Mouse (Mus musculus): Measurements from ENCODE around the gene Cox17. TPM values are rescaled to one million over a fixed set of nuclear protein-coding genes. Genes with fewer than 3 reads are reported as not detected.
A peak's percentile ranks its signal among the peaks of the same experiment; 100 is the strongest.

Gene Cox17
- total and polyA plus RNA-seq, 3 experiments = 221 to 358 (median 295) TPM

- H3K79me2 ChIP-seq (replicated peaks; ENCODE audit: control insufficient read depth, insufficient read depth, low read length) = 0 out of 2 replicates have a peak, but pooled peaks cover 3% of the 10 kb centered on the region
- TF ChIP-seq POLR2A (IDR thresholded peaks at IDR 0.05; ENCODE audit: insufficient read depth, low read depth, low read length) (no peak), CTCF (IDR thresholded peaks at IDR 0.05) (peak; percentile 76), EP300 (IDR thresholded peaks at IDR 0.05; ENCODE audit: insufficient read depth, low read depth, low read length) (no peak)
- no peak for DNase-seq
- H3K27ac ChIP-seq = no peak overlapping the region
- H3K36me3 ChIP-seq (ENCODE audit: control insufficient read depth, insufficient read depth, low read length) = peaks cover 19% of the 10 kb centered on the region
- 66% methylated on average over 3 of the region's 3 CpGs for WGBS
- no peak overlapping the region for H3K9ac ChIP-seq (ENCODE audit: low read depth, low read length)
- intact Hi-C loops (cut with DNase I) = loop anchor here (1.0 to 10.0 kb wide), 5 partner anchors 47 to 250 kb away; partner anchors contain the start of gene Timmdc1
- no peaks in the 10 kb centered on the region for H3K27me3 ChIP-seq (ENCODE audit: control insufficient read depth, insufficient read depth, low read length)
- H3K4me3 ChIP-seq = no peak overlapping the region
- H3K4me1 ChIP-seq (ENCODE audit: control insufficient read depth, insufficient read depth, low read length) = peaks cover 8% of the 10 kb centered on the region
Measured at GRCm38 (mm10) chr16:38344941-38345725, 1.7 kb upstream of the Cox17 start.

GRCm38 (mm10) chr16:38347588-38347987, 797 bp downstream of the Cox17 start:
- Histone ChIP-seq H3K27ac (peak overlapping the region; percentile 91), H3K9ac (ENCODE audit: low read depth, low read length) (no peak overlapping the region), H3K79me2 (replicated peaks; ENCODE audit: control insufficient read depth, insufficient read depth, low read length) (0 out of 2 replicates have a peak, but pooled peaks cover 3% of the 10 kb centered on the region), H3K4me1 (ENCODE audit: control insufficient read depth, insufficient read depth, low read length) (peaks cover 8% of the 10 kb centered on the region), H3K27me3 (ENCODE audit: control insufficient read depth, insufficient read depth, low read length) (no peaks in the 10 kb centered on the region), H3K36me3 (ENCODE audit: control insufficient read depth, insufficient read depth, low read length) (peaks cover 36% of the 10 kb centered on the region), H3K4me3 (peak overlapping the region; percentile 79)
- no peak for TF ChIP-seq POLR2A (IDR thresholded peaks at IDR 0.05; ENCODE audit: insufficient read depth, low read depth, low read length)
- no peak for TF ChIP-seq EP300 (IDR thresholded peaks at IDR 0.05; ENCODE audit: insufficient read depth, low read depth, low read length)
- TF ChIP-seq CTCF (IDR thresholded peaks at IDR 0.05) = no peak
- DNase-seq = no peak
- intact Hi-C loops (cut with DNase I) = loop anchor here (1.0 to 10.0 kb wide), 4 partner anchors 45 to 253 kb away; partner anchors contain the start of genes Adprh and Timmdc1
- 43% methylated on average over 6 of the region's 6 CpGs for WGBS

DNA sequence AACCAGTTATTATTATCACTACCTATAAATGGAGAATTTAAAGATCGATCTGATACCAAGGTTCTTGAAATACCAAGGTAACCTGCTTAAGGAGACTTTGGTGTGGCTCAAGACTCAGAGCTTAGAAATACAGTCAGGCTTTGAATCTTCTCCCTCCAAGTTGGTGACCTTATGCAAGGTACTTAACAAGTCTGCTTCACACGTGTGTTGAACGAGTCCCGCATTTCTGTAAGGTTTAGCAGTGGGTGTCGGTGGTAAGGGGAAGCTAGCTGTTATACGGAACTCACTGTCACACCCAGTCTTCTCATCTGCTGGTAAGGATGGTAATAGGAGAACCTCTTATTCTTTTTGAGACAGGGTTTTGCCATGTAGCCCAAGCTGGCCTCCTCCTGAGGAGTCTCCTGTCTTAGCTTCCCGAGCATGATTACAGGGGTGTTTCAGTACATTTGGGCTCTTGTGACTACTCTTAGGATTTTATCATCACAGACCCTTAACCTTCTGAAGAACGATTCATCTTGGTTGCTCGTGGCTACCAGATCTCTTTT, 1.5 kb downstream of the Cox17 start:
- H3K4me3 ChIP-seq = no peak overlapping the region
- WGBS = 65% methylated on average over 9 of the region's 9 CpGs
- peak overlapping the region; percentile 46 for H3K9ac ChIP-seq (ENCODE audit: low read depth, low read length)
- H3K79me2 ChIP-seq (replicated peaks; ENCODE audit: control insufficient read depth, insufficient read depth, low read length) = 0 out of 2 replicates have a peak, but pooled peaks cover 3% of the 10 kb centered on the region
- H3K27ac ChIP-seq = peak overlapping the region; percentile 91; the same call in 1 of the 2 replicates
- DNase-seq = no peak
- TF ChIP-seq EP300 (IDR thresholded peaks at IDR 0.05; ENCODE audit: insufficient read depth, low read depth, low read length) = no peak
- TF ChIP-seq CTCF (IDR thresholded peaks at IDR 0.05) = no peak
- TF ChIP-seq POLR2A (IDR thresholded peaks at IDR 0.05; ENCODE audit: insufficient read depth, low read depth, low read length) = no peak
- peaks cover 36% of the 10 kb centered on the region for H3K36me3 ChIP-seq (ENCODE audit: control insufficient read depth, insufficient read depth, low read length)
- H3K4me1 ChIP-seq (ENCODE audit: control insufficient read depth, insufficient read depth, low read length) = peaks cover 8% of the 10 kb centered on the region
- no peaks in the 10 kb centered on the region for H3K27me3 ChIP-seq (ENCODE audit: control insufficient read depth, insufficient read depth, low read length)
- intact Hi-C loops (cut with DNase I) = loop anchor here (5.0 to 10.0 kb wide), 3 partner anchors 44 to 253 kb away; partner anchors contain the start of gene Timmdc1

DNA sequence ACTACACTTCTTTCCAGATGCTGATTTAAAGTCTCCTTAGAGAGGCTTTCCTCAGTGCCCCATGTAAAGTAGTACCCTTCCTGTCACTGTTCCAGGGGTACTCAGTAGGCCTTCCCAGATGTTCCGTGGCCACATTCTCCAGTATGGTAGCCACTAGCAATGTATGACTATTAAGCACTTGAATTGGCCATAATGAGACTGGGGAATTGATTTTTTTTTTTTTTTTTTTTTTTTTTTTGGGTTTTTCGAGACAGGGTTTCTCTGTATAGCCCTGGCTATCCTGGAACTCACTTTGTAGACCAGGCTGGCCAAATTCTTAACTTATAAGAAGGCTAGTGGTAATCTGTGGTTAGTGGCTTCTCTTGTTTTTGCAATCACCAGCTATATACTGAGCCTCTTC, 3.1 kb downstream of the Cox17 start:
- H3K79me2 ChIP-seq (replicated peaks; ENCODE audit: control insufficient read depth, insufficient read depth, low read length) = 0 out of 2 replicates have a peak, but pooled peaks cover 3% of the 10 kb centered on the region
- H3K27ac ChIP-seq = peak overlapping the region; percentile 65
- H3K36me3 ChIP-seq (ENCODE audit: control insufficient read depth, insufficient read depth, low read length) = peaks cover 36% of the 10 kb centered on the region
- H3K4me3 ChIP-seq = no peak overlapping the region
- no peaks in the 10 kb centered on the region for H3K27me3 ChIP-seq (ENCODE audit: control insufficient read depth, insufficient read depth, low read length)
- 56% methylated on average over 2 of the region's 2 CpGs for WGBS
- peaks cover 8% of the 10 kb centered on the region for H3K4me1 ChIP-seq (ENCODE audit: control insufficient read depth, insufficient read depth, low read length)
- no peak overlapping the region for H3K9ac ChIP-seq (ENCODE audit: low read depth, low read length)
- intact Hi-C loops (cut with DNase I) = loop anchor here (1.0 to 10.0 kb wide), 4 partner anchors 12 to 255 kb away; partner anchors contain the start of genes Popdc2 and Timmdc1
- DNase-seq = no peak
- TF ChIP-seq EP300 (IDR thresholded peaks at IDR 0.05; ENCODE audit: insufficient read depth, low read depth, low read length) (no peak), CTCF (IDR thresholded peaks at IDR 0.05) (no peak), POLR2A (IDR thresholded peaks at IDR 0.05; ENCODE audit: insufficient read depth, low read depth, low read length) (no peak)

DNA sequence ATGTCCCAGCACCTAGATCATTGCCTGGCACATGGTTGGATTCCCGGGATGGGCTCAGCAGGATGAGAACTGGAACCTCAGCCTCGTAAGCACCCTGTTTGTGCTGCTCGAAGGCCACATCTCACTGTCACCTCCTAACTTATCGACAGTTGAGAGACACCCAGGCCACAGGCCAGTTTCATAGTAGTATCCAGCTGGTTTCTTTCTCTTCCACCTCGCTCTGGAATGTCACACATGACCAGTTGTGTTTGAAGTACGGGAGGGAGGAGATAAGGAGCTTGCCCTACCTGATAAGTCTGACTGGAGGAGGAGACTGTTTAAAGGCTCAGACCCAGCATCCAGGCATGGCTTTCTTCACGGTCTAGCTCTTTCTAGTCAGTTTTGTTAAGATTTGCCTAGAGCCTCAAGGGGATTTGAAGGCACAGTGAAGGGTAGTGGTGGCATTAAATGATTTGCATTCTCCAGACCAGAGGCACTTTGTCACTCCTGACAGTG, 3.6 kb downstream of the Cox17 start:
- TF ChIP-seq POLR2A (IDR thresholded peaks at IDR 0.05; ENCODE audit: insufficient read depth, low read depth, low read length) (no peak; the same call in 1 of the 2 replicates), EP300 (IDR thresholded peaks at IDR 0.05; ENCODE audit: insufficient read depth, low read depth, low read length) (peak; percentile 97)
- 0 out of 2 replicates have a peak, but pooled peaks cover 3% of the 10 kb centered on the region for H3K79me2 ChIP-seq (replicated peaks; ENCODE audit: control insufficient read depth, insufficient read depth, low read length)
- H3K27ac ChIP-seq = peak overlapping the region; percentile 65
- H3K4me1 ChIP-seq (ENCODE audit: control insufficient read depth, insufficient read depth, low read length) = peaks cover 8% of the 10 kb centered on the region
- intact Hi-C loops (cut with DNase I) = loop anchor here (1.0 kb wide), 1 partner anchor 12 kb away; the partner anchor contains the start of gene Popdc2
- no peak overlapping the region for H3K9ac ChIP-seq (ENCODE audit: low read depth, low read length)
- no peaks in the 10 kb centered on the region for H3K27me3 ChIP-seq (ENCODE audit: control insufficient read depth, insufficient read depth, low read length)
- DNase-seq = peak; percentile 50 to 83
- H3K4me3 ChIP-seq = no peak overlapping the region
- WGBS = 28% methylated on average over 7 of the region's 7 CpGs
- H3K36me3 ChIP-seq (ENCODE audit: control insufficient read depth, insufficient read depth, low read length) = peaks cover 36% of the 10 kb centered on the region

Measured in heart, adult 2 months (tissue).